Mouse (Mus musculus) adrenal gland, postnatal 36 days (tissue): Measurements from ENCODE around the gene Cstf1. TPM values are rescaled to one million over a fixed set of nuclear protein-coding genes. Genes with fewer than 3 reads are reported as not detected.
A peak's percentile ranks its signal among the peaks of the same experiment; 100 is the strongest.

ENCODE experiments used
- DNase-seq, 2 experiments: peaks; one replicate each; pipeline ENCODE4 v3.0.0; 2021; ENCODE audit warnings: mixed read lengths in 1 of 2
- total RNA-seq, 2 experiments: library from RNA; stranded (reverse); gene quantifications; 2 replicates each; pipeline ENCODE4 v1.2.3; 2021

Cstf1 gene
- total RNA-seq, 2 experiments from 2014 or later, result 32.4 to 35.2 TPM

- DNase-seq, result no peak
Observed at GRCm38 (mm10) chr2:172413894-172414293, 43.4 kb downstream of the Cstf1 start.

GRCm38 (mm10) chr2:172416218-172416617 is 45.7 kb downstream of the Cstf1 start:
- DNase-seq, result no peak

- DNase-seq, result no peak
Observed at GRCm38 (mm10) chr2:172416876-172417275, 46.4 kb downstream of the Cstf1 start.

DNA sequence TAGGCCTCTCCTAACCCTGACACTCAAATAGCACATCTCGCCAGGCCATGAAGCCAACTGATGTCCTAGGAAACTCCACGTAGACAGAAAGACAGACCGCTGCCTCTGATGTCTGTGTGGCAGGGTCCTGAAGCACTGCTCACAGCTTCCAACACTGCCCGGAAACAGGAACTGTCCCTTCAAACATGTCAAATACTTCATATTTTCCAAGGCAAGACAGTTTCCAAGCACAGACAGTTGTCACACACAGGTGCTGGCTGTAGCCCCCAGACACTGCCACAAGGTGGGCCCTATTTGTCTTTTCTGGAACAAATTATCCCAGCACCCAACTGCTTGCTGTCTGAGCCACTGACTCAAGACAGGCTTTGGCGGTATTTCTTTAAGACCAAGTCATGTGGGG is 47.7 kb downstream of the Cstf1 start:
- no peak for DNase-seq

DNA sequence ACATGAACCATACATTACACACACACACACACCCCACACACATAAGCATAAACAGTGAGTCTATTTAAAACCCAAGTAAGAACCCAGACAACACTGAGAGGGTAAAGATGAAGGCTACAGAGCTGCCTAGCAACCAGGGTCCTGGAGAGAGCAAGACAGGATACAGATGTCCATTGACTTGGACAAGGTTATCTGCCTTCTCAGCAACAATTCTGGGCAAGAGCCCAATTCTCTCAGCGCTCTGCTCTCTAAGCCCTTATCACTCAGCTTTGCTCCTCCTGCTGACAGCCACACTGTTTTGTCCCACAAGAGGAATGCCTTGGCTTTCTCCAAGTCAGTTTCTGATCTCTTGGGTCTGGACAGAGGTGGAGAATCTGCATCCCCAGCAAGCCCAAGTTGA is 60.1 kb downstream of the Cstf1 start:
- DNase-seq, result peak; percentile 32 to 54

Other genes with a start within 250 kb of the Cstf1 start
- not detected for gene Mc3r, start 122.2 kb upstream of the Cstf1 start, total RNA-seq
- gene Fam210b, start 25.1 kb upstream of the Cstf1 start, total RNA-seq, result 10 to 100 TPM; 26.8 to 34.2 TPM
- gene Aurka, start 146 bp upstream of the Cstf1 start, total RNA-seq, result 1 to 10 TPM; 3.4 to 4.2 TPM
- under 1 TPM; 0.13 to 0.43 TPM for gene Cass4, start 23.1 kb downstream of the Cstf1 start, total RNA-seq
- 10 to 100 TPM; 76.2 to 86.3 TPM for gene Rtf2, start 69.9 kb downstream of the Cstf1 start, total RNA-seq
- gene Gcnt7, start 87.9 kb downstream of the Cstf1 start, total RNA-seq, result not detected
- not detected for gene Fam209, start 101.8 kb downstream of the Cstf1 start, total RNA-seq
- gene Tfap2c, start 178.9 kb downstream of the Cstf1 start, total RNA-seq, result not detected